Mouse (Mus musculus): ENCODE results near the gene Gm4567. TPM values are rescaled to one million over a fixed set of nuclear protein-coding genes. Genes with fewer than 3 reads are reported as not detected.
"Not testable (repeated sequence)": the region's sequence is repeated elsewhere in the genome, so short reads cannot be mapped to it uniquely, and the experiment has no call there.

Gene Gm4567
- total RNA-seq (2014; fragmentation: Nextera tagmentation) (not detected in 2 replicates), total RNA-seq (2017) (not detected in 2 replicates), polyA plus RNA-seq (2012) (not detected in 2 replicates)

- not testable (repeated sequence) for H3K27me3 ChIP-seq (ENCODE audit: insufficient read depth, low read length); H3K4me1 ChIP-seq (ENCODE audit: insufficient read depth, low read depth, low read length); H3K36me3 ChIP-seq (replicated peaks); H3K4me3 ChIP-seq (ENCODE audit: low read depth, low read length); ATAC-seq (ENCODE audit: extremely low read depth, insufficient number of reproducible peaks, low FRiP score, poor library complexity, severe bottlenecking); H3K9me3 ChIP-seq (replicated peaks); DNase-seq (ENCODE audit: low spot score)
These were observed at the start of gene Gm4567 for GRCm38 (mm10) chr7:22719610-22720009. Gene Gm4567 (minus strand): TSS chr7:22719710.

GRCm38 (mm10) chr7:22761397-22761796, 41.9 kb upstream of the Gm4567 start, which contains the start of gene Vmn1r157:
Gene Vmn1r157 (plus strand): TSS chr7:22761697.
- H3K27me3 ChIP-seq (ENCODE audit: insufficient read depth, low read length); H3K9me3 ChIP-seq (replicated peaks); H3K4me3 ChIP-seq (ENCODE audit: low read depth, low read length); ATAC-seq (ENCODE audit: extremely low read depth, insufficient number of reproducible peaks, low FRiP score, poor library complexity, severe bottlenecking); DNase-seq (ENCODE audit: low spot score); H3K4me1 ChIP-seq (ENCODE audit: insufficient read depth, low read depth, low read length); H3K36me3 ChIP-seq (replicated peaks): not testable (repeated sequence)

- H3K4me3 ChIP-seq (ENCODE audit: low read depth, low read length); H3K9me3 ChIP-seq (replicated peaks); H3K4me1 ChIP-seq (ENCODE audit: insufficient read depth, low read depth, low read length); H3K27me3 ChIP-seq (ENCODE audit: insufficient read depth, low read length); DNase-seq (ENCODE audit: low spot score); ATAC-seq (ENCODE audit: extremely low read depth, insufficient number of reproducible peaks, low FRiP score, poor library complexity, severe bottlenecking); H3K36me3 ChIP-seq (replicated peaks): not testable (repeated sequence)
These were observed 27.3 kb downstream of the Gm4567 start, which contains the start of gene Gm8693 for GRCm38 (mm10) chr7:22692217-22692616. Gene Gm8693 (minus strand): TSS chr7:22692317.

Other genes with a start within 250 kb of the Gm4567 start
- not detected in 2 replicates for gene Vmn1r151, start 220.0 kb downstream of the Gm4567 start, total RNA-seq (2014; fragmentation: Nextera tagmentation)
- not detected in 2 replicates for gene Vmn1r151, start 220.0 kb downstream of the Gm4567 start, total RNA-seq (2017)
- gene Vmn1r151, start 220.0 kb downstream of the Gm4567 start, polyA plus RNA-seq (2012), result not detected in 2 replicates
- gene Vmn1r152, start 196.7 kb downstream of the Gm4567 start, total RNA-seq (2014; fragmentation: Nextera tagmentation), result not detected in 2 replicates
- gene Vmn1r152, start 196.7 kb downstream of the Gm4567 start, total RNA-seq (2017), result 0.16 TPM in 1 of 2 replicates, not detected in the other
- not detected in 2 replicates for gene Vmn1r152, start 196.7 kb downstream of the Gm4567 start, polyA plus RNA-seq (2012)
- gene Gm8677, start 184.8 kb downstream of the Gm4567 start, total RNA-seq (2014; fragmentation: Nextera tagmentation), result not detected in 2 replicates
- gene Gm8677, start 184.8 kb downstream of the Gm4567 start, total RNA-seq (2017), result not detected in 2 replicates
- gene Gm8677, start 184.8 kb downstream of the Gm4567 start, polyA plus RNA-seq (2012), result not detected in 2 replicates
- gene Gm4201, start 154.4 kb downstream of the Gm4567 start, total RNA-seq (2014; fragmentation: Nextera tagmentation), result not detected in 2 replicates
- not detected in 2 replicates for gene Gm4201, start 154.4 kb downstream of the Gm4567 start, total RNA-seq (2017)
- gene Gm4201, start 154.4 kb downstream of the Gm4567 start, polyA plus RNA-seq (2012), result not detected in 2 replicates
- gene Gm4565, start 131.6 kb downstream of the Gm4567 start, total RNA-seq (2014; fragmentation: Nextera tagmentation), result not detected in 2 replicates
- not detected in 2 replicates for gene Gm4565, start 131.6 kb downstream of the Gm4567 start, total RNA-seq (2017)
- gene Gm4565, start 131.6 kb downstream of the Gm4567 start, polyA plus RNA-seq (2012), result not detected in 2 replicates
- gene Vmn1r155, start 61.7 kb downstream of the Gm4567 start, total RNA-seq (2014; fragmentation: Nextera tagmentation), result not detected in 2 replicates
- gene Vmn1r155, start 61.7 kb downstream of the Gm4567 start, total RNA-seq (2017), result not detected in 2 replicates
- not detected in 2 replicates for gene Vmn1r155, start 61.7 kb downstream of the Gm4567 start, polyA plus RNA-seq (2012)
- gene Gm8693, start 27.4 kb downstream of the Gm4567 start, total RNA-seq (2014; fragmentation: Nextera tagmentation), result not detected in 2 replicates
- not detected in 2 replicates for gene Gm8693, start 27.4 kb downstream of the Gm4567 start, total RNA-seq (2017)
- gene Gm8693, start 27.4 kb downstream of the Gm4567 start, polyA plus RNA-seq (2012), result not detected in 2 replicates
- gene Vmn1r157, start 42.0 kb upstream of the Gm4567 start, total RNA-seq (2014; fragmentation: Nextera tagmentation), result not detected in 2 replicates
- gene Vmn1r157, start 42.0 kb upstream of the Gm4567 start, total RNA-seq (2017), result not detected in 2 replicates
- not detected in 2 replicates for gene Vmn1r157, start 42.0 kb upstream of the Gm4567 start, polyA plus RNA-seq (2012)
- not detected in 2 replicates for gene Vmn1r158, start 71.1 kb upstream of the Gm4567 start, total RNA-seq (2014; fragmentation: Nextera tagmentation)
- not detected in 2 replicates for gene Vmn1r158, start 71.1 kb upstream of the Gm4567 start, total RNA-seq (2017)
- not detected in 2 replicates for gene Vmn1r158, start 71.1 kb upstream of the Gm4567 start, polyA plus RNA-seq (2012)
- gene Vmn1r159, start 123.9 kb upstream of the Gm4567 start, total RNA-seq (2014; fragmentation: Nextera tagmentation), result not detected in 2 replicates
- gene Vmn1r159, start 123.9 kb upstream of the Gm4567 start, total RNA-seq (2017), result not detected in 2 replicates
- not detected in 2 replicates for gene Vmn1r159, start 123.9 kb upstream of the Gm4567 start, polyA plus RNA-seq (2012)
- not detected in 2 replicates for gene Vmn1r160, start 151.5 kb upstream of the Gm4567 start, total RNA-seq (2014; fragmentation: Nextera tagmentation)
- not detected in 2 replicates for gene Vmn1r160, start 151.5 kb upstream of the Gm4567 start, total RNA-seq (2017)
- gene Vmn1r160, start 151.5 kb upstream of the Gm4567 start, polyA plus RNA-seq (2012), result not detected in 2 replicates